Mouse (Mus musculus): Measurements from ENCODE around the gene Gm20721. TPM values are rescaled to one million over a fixed set of nuclear protein-coding genes. Genes with fewer than 3 reads are reported as not detected.

The Gm20721 gene
- polyA plus RNA-seq, 1 experiment from 2014 or later, result 34.1 TPM

DNA sequence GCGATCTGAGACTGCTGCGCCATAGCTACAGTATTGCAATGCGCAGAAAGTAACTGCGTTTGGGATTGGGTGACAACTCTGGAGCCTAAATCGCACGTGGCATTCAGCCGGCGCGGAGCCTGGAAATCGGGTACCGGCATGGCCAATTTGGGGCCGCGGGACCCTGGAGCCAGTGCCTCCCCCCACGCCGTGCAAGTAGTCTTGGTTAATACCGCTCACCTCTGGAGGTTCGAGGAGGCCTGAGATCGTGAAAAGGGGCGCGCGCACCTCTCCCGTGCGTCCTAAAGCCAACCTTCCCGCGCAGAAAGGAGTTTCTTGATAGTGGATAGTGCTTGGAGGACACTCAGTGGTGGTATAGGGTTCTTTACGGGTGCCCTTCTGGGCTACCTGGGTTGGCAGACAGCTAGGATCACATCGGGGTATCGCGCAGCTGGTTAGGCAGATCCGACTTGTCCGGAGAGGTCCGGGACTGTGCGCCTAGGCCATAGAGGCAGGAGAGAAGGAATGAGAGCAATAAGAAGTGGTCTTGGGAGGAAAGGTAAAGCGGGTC, 60.5 kb downstream of the Gm20721 start:
- Histone ChIP-seq H3K4me3 (replicated peaks; ENCODE audit: low read length) (peak overlapping the region; percentile 41), H3K4me1 (ENCODE audit: control insufficient read depth, insufficient read depth, low read length) (no peaks in the 10 kb centered on the region), H3K36me3 (ENCODE audit: control insufficient read depth, insufficient read depth, low read length) (peaks cover 50% of the 10 kb centered on the region), H3K9me3 (replicated peaks; ENCODE audit: control insufficient read depth, low read length) (peaks cover 34% of the 10 kb centered on the region), H3K4me2 (ENCODE audit: low read depth, low read length) (0 out of 2 replicates have a peak overlapping the region, but pooled peaks have one; percentile 16), H3K27me3 (ENCODE audit: control insufficient read depth, insufficient read depth, low read length) (peaks cover 30% of the 10 kb centered on the region), H3K9ac (ENCODE audit: low read length) (no peak overlapping the region), H3K27ac (ENCODE audit: low read length) (no peak overlapping the region)
- WGBS, result 49% methylated on average over 34 of the region's 34 CpGs
- no peak for ATAC-seq (ENCODE audit: insufficient read depth, low FRiP score)

DNA sequence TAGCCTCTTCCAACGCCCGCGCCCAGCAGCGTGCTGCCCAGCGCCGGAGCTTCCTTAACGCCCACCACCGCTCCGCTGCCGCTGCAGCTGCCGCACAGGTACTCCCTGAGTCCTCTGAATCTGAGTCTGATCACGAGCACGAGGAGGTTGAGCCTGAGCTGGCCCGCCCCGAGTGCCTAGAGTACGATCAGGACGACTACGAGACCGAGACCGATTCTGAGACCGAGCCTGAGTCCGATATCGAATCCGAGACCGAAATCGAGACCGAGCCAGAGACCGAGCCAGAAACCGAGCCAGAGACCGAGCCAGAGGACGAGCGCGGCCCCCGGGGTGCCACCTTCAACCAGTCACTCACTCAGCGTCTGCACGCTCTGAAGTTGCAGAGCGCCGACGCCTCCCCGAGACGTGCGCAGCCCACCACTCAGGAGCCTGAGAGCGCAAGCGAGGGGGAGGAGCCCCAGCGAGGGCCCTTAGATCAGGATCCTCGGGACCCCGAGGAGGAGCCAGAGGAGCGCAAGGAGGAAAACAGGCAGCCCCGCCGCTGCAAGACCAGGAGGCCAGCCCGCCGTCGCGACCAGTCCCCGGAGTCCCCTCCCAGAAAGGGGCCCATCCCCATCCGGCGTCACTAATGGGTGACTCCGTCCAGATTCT, 61.6 kb downstream of the Gm20721 start:
- Histone ChIP-seq H3K36me3 (ENCODE audit: control insufficient read depth, insufficient read depth, low read length) (peaks cover 54% of the 10 kb centered on the region), H3K4me3 (replicated peaks; ENCODE audit: low read length) (peak overlapping the region; percentile 41), H3K4me2 (ENCODE audit: low read depth, low read length) (peak overlapping the region; percentile 51), H3K9ac (ENCODE audit: low read length) (peak overlapping the region; percentile 50; the same call in 1 of the 2 replicates), H3K27ac (ENCODE audit: low read length) (no peak overlapping the region), H3K4me1 (ENCODE audit: control insufficient read depth, insufficient read depth, low read length) (no peaks in the 10 kb centered on the region), H3K27me3 (ENCODE audit: control insufficient read depth, insufficient read depth, low read length) (peaks cover 30% of the 10 kb centered on the region), H3K9me3 (replicated peaks; ENCODE audit: control insufficient read depth, low read length) (peaks cover 34% of the 10 kb centered on the region)
- WGBS, result 54% methylated on average over 58 of the region's 58 CpGs
- no peak for ATAC-seq (ENCODE audit: insufficient read depth, low FRiP score)

DNA sequence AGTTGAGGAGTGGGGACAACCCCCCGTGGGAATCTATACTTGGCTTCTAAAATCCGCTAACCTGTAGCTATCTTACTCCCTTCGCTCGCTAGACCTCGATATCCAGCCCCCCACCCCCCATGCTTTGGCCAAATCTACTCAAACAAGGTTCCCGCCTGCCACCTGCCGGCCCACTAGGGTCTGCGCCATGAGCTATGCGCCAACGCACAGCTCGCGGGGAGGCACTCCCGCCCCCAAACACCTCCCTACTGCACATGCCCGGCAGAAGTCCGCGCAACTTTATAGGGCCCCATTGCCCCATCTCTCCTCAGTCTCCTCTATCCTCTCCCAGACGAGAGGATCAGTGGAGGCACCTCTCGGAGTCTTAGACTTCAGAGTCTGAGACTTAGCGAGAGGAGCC, 62.5 kb downstream of the Gm20721 start, which contains the start of gene Gnas:
Gnas (plus strand) TSS at position 310 of the 400 bp plus-strand sequence.
- Histone ChIP-seq H3K9ac (ENCODE audit: low read length) (peak within 1 kb of the TSS; percentile 50), H3K4me1 (ENCODE audit: control insufficient read depth, insufficient read depth, low read length) (no peaks in the 10 kb centered on the region), H3K27me3 (ENCODE audit: control insufficient read depth, insufficient read depth, low read length) (peaks cover 30% of the 10 kb centered on the region), H3K27ac (ENCODE audit: low read length) (no peak within 1 kb of the TSS), H3K9me3 (replicated peaks; ENCODE audit: control insufficient read depth, low read length) (peaks cover 34% of the 10 kb centered on the region), H3K36me3 (ENCODE audit: control insufficient read depth, insufficient read depth, low read length) (peaks cover 54% of the 10 kb centered on the region), H3K4me3 (replicated peaks; ENCODE audit: low read length) (peak within 1 kb of the TSS; percentile 41), H3K4me2 (ENCODE audit: low read depth, low read length) (peak within 1 kb of the TSS; percentile 51)
- WGBS, result 44% methylated on average over 19 of the region's 19 CpGs
- ATAC-seq (ENCODE audit: insufficient read depth, low FRiP score), result peak; percentile 34; the same call in 1 of the 2 replicates

DNA sequence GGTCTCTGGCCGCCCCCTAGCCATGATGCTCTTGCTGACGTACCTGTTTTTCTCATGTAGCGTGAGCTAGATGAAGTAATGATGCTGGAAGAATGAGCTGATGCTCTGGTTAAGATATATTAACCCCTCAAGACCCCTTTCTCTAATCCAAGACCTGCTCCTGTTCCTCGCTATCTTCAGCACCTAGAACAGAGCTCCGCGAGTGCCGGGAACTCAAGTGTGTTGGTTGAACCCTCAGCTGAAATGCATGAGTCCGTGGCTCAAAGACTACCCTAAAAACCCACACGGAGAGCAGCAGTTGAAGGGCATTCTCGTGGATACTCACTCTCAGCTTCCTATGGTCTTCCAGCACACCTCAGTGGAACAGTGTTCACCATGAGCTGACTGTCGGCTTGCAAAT, 63.2 kb downstream of the Gm20721 start:
- peaks cover 49% of the 10 kb centered on the region for H3K36me3 ChIP-seq (ENCODE audit: control insufficient read depth, insufficient read depth, low read length)

More for the DNA sequence above, 63.2 kb downstream of the Gm20721 start:
- WGBS, result 53% methylated on average over 11 of the region's 11 CpGs
- peak overlapping the region; percentile 51 for H3K4me2 ChIP-seq (ENCODE audit: low read depth, low read length)
- peak overlapping the region; percentile 41 for H3K4me3 ChIP-seq (replicated peaks; ENCODE audit: low read length)
- peaks cover 34% of the 10 kb centered on the region for H3K9me3 ChIP-seq (replicated peaks; ENCODE audit: control insufficient read depth, low read length)
- no peaks in the 10 kb centered on the region for H3K4me1 ChIP-seq (ENCODE audit: control insufficient read depth, insufficient read depth, low read length)
- no peak overlapping the region for H3K9ac ChIP-seq (ENCODE audit: low read length)
- ATAC-seq (ENCODE audit: insufficient read depth, low FRiP score), result no peak
- H3K27ac ChIP-seq (ENCODE audit: low read length), result no peak overlapping the region
- peaks cover 30% of the 10 kb centered on the region for H3K27me3 ChIP-seq (ENCODE audit: control insufficient read depth, insufficient read depth, low read length)

Other genes with a start within 250 kb of the Gm20721 start
- 46.9 and 55.1 TPM in 2 replicates for gene Npepl1, start 236.4 kb downstream of the Gm20721 start, polyA plus RNA-seq (2015; fragmentation: Nextera tagmentation; extraction: Ambion mirVana)
- gene Gnas, start 62.4 kb downstream of the Gm20721 start, polyA plus RNA-seq (2015; fragmentation: Nextera tagmentation; extraction: Ambion mirVana), result 581 and 721 TPM in 2 replicates
- gene Nelfcd, start 69.1 kb upstream of the Gm20721 start, polyA plus RNA-seq (2015; fragmentation: Nextera tagmentation; extraction: Ambion mirVana), result 89.0 and 92.4 TPM in 2 replicates
- gene Ctsz, start 92.3 kb upstream of the Gm20721 start, polyA plus RNA-seq (2015; fragmentation: Nextera tagmentation; extraction: Ambion mirVana), result 195 and 203 TPM in 2 replicates
- 1.2 and 1.4 TPM in 2 replicates for gene Tubb1, start 104.0 kb upstream of the Gm20721 start, polyA plus RNA-seq (2015; fragmentation: Nextera tagmentation; extraction: Ambion mirVana)
- 624 and 803 TPM in 2 replicates for gene Atp5e, start 117.4 kb upstream of the Gm20721 start, polyA plus RNA-seq (2015; fragmentation: Nextera tagmentation; extraction: Ambion mirVana)
- gene Prelid3b, start 126.4 kb upstream of the Gm20721 start, polyA plus RNA-seq (2015; fragmentation: Nextera tagmentation; extraction: Ambion mirVana), result 118 and 122 TPM in 2 replicates

All from stomach, embryonic 16.5 days (tissue).